Mouse (Mus musculus) limb, embryonic 13.5 days (tissue): Measurements from ENCODE around the gene Gm11232. TPM values are rescaled to one million over a fixed set of nuclear protein-coding genes. Genes with fewer than 3 reads are reported as not detected.

ENCODE experiments used
- ATAC-seq: fragments of 200-750 bp; cut with Nextera tagmentation; 2 replicates; pipeline ENCODE4 v1.8.0; 2017; ENCODE audit warnings: low read depth, moderate number of reproducible peaks, moderate TSS enrichment; ENCODE audit not compliant: low FRiP score
- H3K27ac ChIP-seq: fragments of 300-500 bp; sonication (generic); 2 replicates; pipeline ENCODE4 v1.5.1; 2015; ENCODE audit warnings: inconsistent platforms, mild to moderate bottlenecking, moderate library complexity
- H3K27me3 ChIP-seq: fragments of 300-500 bp; sonication (generic); 2 replicates; pipeline ENCODE4 v1.6.1; 2015; ENCODE audit warnings: mild to moderate bottlenecking, inconsistent platforms
- H3K36me3 ChIP-seq: fragments of 300-500 bp; sonication (generic); 2 replicates; pipeline ENCODE4 v1.6.1; 2015; ENCODE audit warnings: inconsistent platforms, mild to moderate bottlenecking, moderate library complexity
- H3K4me1 ChIP-seq: fragments of 300-500 bp; sonication (generic); 2 replicates; pipeline ENCODE4 v1.6.1; 2015; ENCODE audit warnings: inconsistent platforms
- H3K4me2 ChIP-seq: fragments of 300-500 bp; sonication (generic); replicated peaks from 2 replicates; pipeline ENCODE4 v1.6.1; 2015; ENCODE audit warnings: inconsistent platforms, mild to moderate bottlenecking, moderate library complexity
- H3K4me3 ChIP-seq: fragments of 300-500 bp; sonication (generic); 2 replicates; pipeline ENCODE4 v1.5.1; 2015; ENCODE audit warnings: moderate library complexity, mild to moderate bottlenecking, inconsistent platforms
- H3K9ac ChIP-seq: fragments of 300-500 bp; sonication (generic); 2 replicates; pipeline ENCODE4 v1.6.1; 2015; ENCODE audit warnings: mild to moderate bottlenecking, inconsistent platforms
- H3K9me3 ChIP-seq: fragments of 300-500 bp; sonication (generic); 2 replicates; pipeline ENCODE4 v1.6.1; 2016; ENCODE audit warnings: inconsistent platforms
- WGBS: fragments of 180-500 bp; shearing (Covaris S2); methylation state at CpG from one replicate; pipeline ENCODE4 v1.1.7; 2015; 5-methylcytosine and 5-hydroxymethylcytosine counted together
- polyA plus RNA-seq: library from polyadenylated mRNA; unstranded; fragments of >200 nt; fragmentation: Nextera tagmentation; extraction: Ambion mirVana; gene quantifications from 2 replicates; pipeline ENCODE4 v1.2.1, GENCODE M21; 2015

The Gm11232 gene
- not detected in 2 replicates for polyA plus RNA-seq

- no peaks in the 10 kb centered on the region for H3K9me3 ChIP-seq
- H3K36me3 ChIP-seq, result no peaks in the 10 kb centered on the region
- no peak for ATAC-seq
- no peaks in the 10 kb centered on the region for H3K4me1 ChIP-seq
- H3K4me2 ChIP-seq, result no peak within 1 kb of the TSS
- no peak within 1 kb of the TSS for H3K9ac ChIP-seq
- H3K27ac ChIP-seq, result no peak within 1 kb of the TSS
- no peaks in the 10 kb centered on the region for H3K27me3 ChIP-seq
- WGBS, result 72% methylated on average over 2 of the region's 2 CpGs
- no peak within 1 kb of the TSS for H3K4me3 ChIP-seq
Observed at GRCm38 (mm10) chr4:71757865-71758264, at the start of gene Gm11232. Gm11232 (minus strand) TSS chr4:71757965.

- WGBS, result 64% methylated on average over 2 of the region's 2 CpGs
- ATAC-seq, result no peak
Observed at GRCm38 (mm10) chr4:71805977-71806534, 48.3 kb upstream of the Gm11232 start.

GRCm38 (mm10) chr4:71765529-71765928 is 7.8 kb upstream of the Gm11232 start:
- Histone ChIP-seq H3K4me2 (no peak overlapping the region), H3K27ac (no peak overlapping the region), H3K27me3 (no peaks in the 10 kb centered on the region), H3K9ac (no peak overlapping the region), H3K36me3 (no peaks in the 10 kb centered on the region), H3K9me3 (no peaks in the 10 kb centered on the region), H3K4me3 (no peak overlapping the region), H3K4me1 (no peaks in the 10 kb centered on the region)
- no peak for ATAC-seq
- 69% methylated on average over 1 of the region's 1 CpGs for WGBS

More at GRCm38 (mm10) chr4:71805977-71806534, 48.3 kb upstream of the Gm11232 start:
- H3K9me3 ChIP-seq, result no peaks in the 10 kb centered on the region
- H3K27ac ChIP-seq, result no peak overlapping the region
- no peaks in the 10 kb centered on the region for H3K36me3 ChIP-seq
- no peaks in the 10 kb centered on the region for H3K27me3 ChIP-seq
- H3K4me2 ChIP-seq, result no peak overlapping the region
- no peak overlapping the region for H3K9ac ChIP-seq
- no peak overlapping the region for H3K4me3 ChIP-seq
- H3K4me1 ChIP-seq, result no peaks in the 10 kb centered on the region

GRCm38 (mm10) chr4:71765071-71765470 is 7.3 kb upstream of the Gm11232 start:
- no peaks in the 10 kb centered on the region for H3K9me3 ChIP-seq
- H3K27me3 ChIP-seq, result no peaks in the 10 kb centered on the region
- no peak overlapping the region for H3K9ac ChIP-seq
- no peak overlapping the region for H3K4me2 ChIP-seq
- no peaks in the 10 kb centered on the region for H3K4me1 ChIP-seq
- H3K4me3 ChIP-seq, result no peak overlapping the region
- H3K36me3 ChIP-seq, result no peaks in the 10 kb centered on the region
- no peak overlapping the region for H3K27ac ChIP-seq
- 55% methylated on average over 3 of the region's 3 CpGs for WGBS
- no peak for ATAC-seq

- H3K4me1 ChIP-seq, result no peaks in the 10 kb centered on the region
- no peak overlapping the region for H3K9ac ChIP-seq
- no peaks in the 10 kb centered on the region for H3K36me3 ChIP-seq
- no peak overlapping the region for H3K4me3 ChIP-seq
- no peak overlapping the region for H3K27ac ChIP-seq
- H3K9me3 ChIP-seq, result no peaks in the 10 kb centered on the region
- ATAC-seq, result no peak
- WGBS, result 81% methylated on average over 11 of the region's 11 CpGs
- no peaks in the 10 kb centered on the region for H3K27me3 ChIP-seq
- H3K4me2 ChIP-seq, result no peak overlapping the region
Observed at GRCm38 (mm10) chr4:71756441-71757221, 1.1 kb downstream of the Gm11232 start.

- ATAC-seq, result no peak
- Histone ChIP-seq H3K9me3 (no peaks in the 10 kb centered on the region), H3K9ac (no peak overlapping the region), H3K4me3 (no peak overlapping the region), H3K36me3 (no peaks in the 10 kb centered on the region), H3K27me3 (no peaks in the 10 kb centered on the region), H3K4me2 (no peak overlapping the region), H3K27ac (no peak overlapping the region), H3K4me1 (no peaks in the 10 kb centered on the region)
- 47% methylated on average over 1 of the region's 1 CpGs for WGBS
Observed at GRCm38 (mm10) chr4:71745741-71746140, 12.0 kb downstream of the Gm11232 start.

GRCm38 (mm10) chr4:71736529-71736928 is 21.2 kb downstream of the Gm11232 start:
- no peaks in the 10 kb centered on the region for H3K9me3 ChIP-seq
- no peak overlapping the region for H3K4me3 ChIP-seq
- H3K4me2 ChIP-seq, result no peak overlapping the region
- H3K27me3 ChIP-seq, result no peaks in the 10 kb centered on the region
- no peaks in the 10 kb centered on the region for H3K4me1 ChIP-seq
- no peak overlapping the region for H3K9ac ChIP-seq
- H3K36me3 ChIP-seq, result no peaks in the 10 kb centered on the region
- no peak overlapping the region for H3K27ac ChIP-seq
- ATAC-seq, result no peak

- no peak for ATAC-seq
- Histone ChIP-seq H3K27ac (no peak overlapping the region), H3K9me3 (no peaks in the 10 kb centered on the region), H3K4me3 (no peak overlapping the region), H3K4me1 (no peaks in the 10 kb centered on the region), H3K4me2 (no peak overlapping the region), H3K27me3 (no peaks in the 10 kb centered on the region), H3K36me3 (no peaks in the 10 kb centered on the region), H3K9ac (no peak overlapping the region)
- WGBS, result 81% methylated on average over 3 of the region's 3 CpGs
Observed at GRCm38 (mm10) chr4:71735261-71735660, 22.5 kb downstream of the Gm11232 start.

- Histone ChIP-seq H3K36me3 (no peaks in the 10 kb centered on the region), H3K4me2 (no peak overlapping the region), H3K9me3 (no peaks in the 10 kb centered on the region), H3K4me1 (no peaks in the 10 kb centered on the region), H3K4me3 (no peak overlapping the region), H3K27me3 (no peaks in the 10 kb centered on the region), H3K27ac (no peak overlapping the region), H3K9ac (no peak overlapping the region)
- no peak for ATAC-seq
Observed at GRCm38 (mm10) chr4:71729401-71729800, 28.4 kb downstream of the Gm11232 start.

- no peak overlapping the region for H3K4me3 ChIP-seq
- 43% methylated on average over 2 of the region's 2 CpGs for WGBS
- ATAC-seq, result no peak
- no peak overlapping the region for H3K4me2 ChIP-seq
- H3K9ac ChIP-seq, result no peak overlapping the region
- H3K27me3 ChIP-seq, result no peaks in the 10 kb centered on the region
- no peaks in the 10 kb centered on the region for H3K9me3 ChIP-seq
- H3K36me3 ChIP-seq, result no peaks in the 10 kb centered on the region
- H3K4me1 ChIP-seq, result no peaks in the 10 kb centered on the region
- H3K27ac ChIP-seq, result no peak overlapping the region
Observed at GRCm38 (mm10) chr4:71727611-71728010, 30.2 kb downstream of the Gm11232 start.

- Histone ChIP-seq H3K9ac (no peak overlapping the region), H3K36me3 (no peaks in the 10 kb centered on the region), H3K4me1 (no peaks in the 10 kb centered on the region), H3K4me3 (no peak overlapping the region), H3K9me3 (no peaks in the 10 kb centered on the region), H3K27ac (no peak overlapping the region), H3K27me3 (no peaks in the 10 kb centered on the region), H3K4me2 (no peak overlapping the region)
- ATAC-seq, result no peak
- 83% methylated on average over 4 of the region's 4 CpGs for WGBS
Observed at GRCm38 (mm10) chr4:71727056-71727455, 30.7 kb downstream of the Gm11232 start.

GRCm38 (mm10) chr4:71725889-71726288 is 31.9 kb downstream of the Gm11232 start:
- WGBS, result 48% methylated on average over 2 of the region's 2 CpGs
- Histone ChIP-seq H3K4me3 (no peak overlapping the region), H3K9ac (no peak overlapping the region), H3K27ac (no peak overlapping the region), H3K4me1 (no peaks in the 10 kb centered on the region), H3K36me3 (no peaks in the 10 kb centered on the region), H3K27me3 (no peaks in the 10 kb centered on the region), H3K9me3 (no peaks in the 10 kb centered on the region), H3K4me2 (no peak overlapping the region)
- ATAC-seq, result no peak; the same call in 1 of the 2 replicates
